Mouse (Mus musculus): ENCODE measurements around the gene Tomm40. TPM values are rescaled to one million over a fixed set of nuclear protein-coding genes. Genes with fewer than 3 reads are reported as not detected.
A peak's percentile ranks its signal among the peaks of the same experiment; 100 is the strongest.

The Tomm40 gene
- total RNA-seq (2014; rRNA removed) = 122 and 133 TPM in 2 replicates
- polyA plus RNA-seq (2015; fragmentation: Nextera tagmentation; extraction: Ambion mirVana) = 160 and 161 TPM in 2 replicates

DNA sequence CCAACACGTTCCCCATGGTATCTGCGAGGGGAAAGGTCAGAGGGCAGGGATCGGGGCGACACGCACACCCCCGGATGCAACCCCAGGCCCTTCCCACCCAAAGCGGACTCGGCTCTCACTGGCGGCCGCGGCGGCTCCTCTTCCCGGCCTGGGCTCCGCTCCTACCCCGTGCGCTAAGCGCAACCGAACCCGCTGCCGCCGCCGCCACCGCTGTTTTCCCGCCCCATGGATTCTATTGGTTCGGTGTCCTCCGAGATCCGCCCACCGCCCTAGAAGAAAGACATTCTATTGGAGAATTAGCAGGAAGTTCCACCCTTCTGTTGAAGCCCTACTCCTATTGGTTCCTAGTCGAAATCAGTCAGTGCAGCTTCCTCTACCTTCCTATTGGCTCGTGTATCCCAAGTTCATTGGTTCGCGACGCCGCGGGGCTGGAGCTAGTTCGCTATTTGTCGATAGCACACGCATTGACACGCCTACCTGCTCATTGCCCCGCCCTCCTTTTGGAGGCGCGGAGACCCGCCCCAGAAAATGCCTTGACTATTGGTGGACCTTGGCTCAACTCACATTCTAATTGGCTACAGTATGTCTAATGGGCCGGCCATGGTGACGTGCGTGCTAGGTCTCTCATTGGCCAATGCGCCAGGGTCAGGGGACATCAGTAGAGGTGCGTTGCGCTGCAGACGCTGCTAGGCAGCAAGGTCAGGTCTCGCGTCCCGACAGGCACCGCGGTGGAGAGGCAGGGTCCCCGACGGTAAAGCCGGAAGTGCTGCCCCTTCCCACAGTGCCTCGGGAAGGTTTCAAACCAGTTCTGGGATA lies at the start of gene Tomm40:
Gene Tomm40 (minus strand): TSS at position 200 of the 816 bp plus-strand sequence.
- Histone ChIP-seq H3K9ac (replicated peaks; ENCODE audit: low read length, poor library complexity, severe bottlenecking) (peak within 1 kb of the TSS; percentile 92), H3K36me3 (ENCODE audit: insufficient read depth, low read length) (peaks cover 13% of the 10 kb centered on the region), H3K27ac (ENCODE audit: low read depth, low read length) (peak within 1 kb of the TSS; percentile 88), H3K4me1 (ENCODE audit: insufficient read depth, low read length) (no peaks in the 10 kb centered on the region; the same call in 1 of the 2 replicates), H3K4me2 (ENCODE audit: low read depth, low read length, poor library complexity, severe bottlenecking) (peak within 1 kb of the TSS; percentile 97), H3K27me3 (ENCODE audit: insufficient read depth, low read length) (no peaks in the 10 kb centered on the region), H3K4me3 (ENCODE audit: low read depth, low read length) (peak within 1 kb of the TSS; percentile 99), H3K9me3 (ENCODE audit: low read length) (no peaks in the 10 kb centered on the region)
- DNase-seq (ENCODE audit: low spot score) (peak; percentile 100), ATAC-seq (ENCODE audit: low FRiP score) (peak; percentile 98)
- no peak for TF ChIP-seq CTCF (IDR thresholded peaks at IDR 0.05)
- WGBS = under 1% methylated on average over 58 of the region's 59 CpGs

DNA sequence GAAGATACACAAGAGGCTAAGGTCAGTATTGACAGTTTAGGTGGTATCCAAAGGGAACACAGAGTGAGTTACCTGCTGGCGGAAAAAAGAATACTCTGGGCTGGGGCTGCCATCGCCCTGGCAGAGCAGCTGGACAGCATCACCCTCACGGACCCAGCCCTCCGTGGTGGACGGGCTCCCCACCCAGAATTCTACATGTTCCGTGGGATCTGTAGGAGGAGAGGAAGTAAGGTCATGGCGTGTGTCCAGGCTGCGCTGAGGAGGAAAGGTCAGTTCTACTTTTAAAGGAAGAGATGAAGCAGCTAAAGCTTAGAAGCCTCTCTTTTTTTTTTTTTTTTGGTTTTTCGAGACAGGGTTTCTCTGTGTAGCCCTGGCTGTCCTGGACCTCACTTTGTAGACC lies 49.3 kb upstream of the Tomm40 start:
- H3K4me1 ChIP-seq (ENCODE audit: insufficient read depth, low read length) = no peaks in the 10 kb centered on the region
- ATAC-seq (ENCODE audit: low FRiP score) (no peak), DNase-seq (ENCODE audit: low spot score) (no peak)
- no peak for TF ChIP-seq CTCF (IDR thresholded peaks at IDR 0.05)
- no peak overlapping the region for H3K27ac ChIP-seq (ENCODE audit: low read depth, low read length)
- no peaks in the 10 kb centered on the region for H3K9me3 ChIP-seq (ENCODE audit: low read length)
- 0 out of 2 replicates have a peak, but pooled peaks cover 6% of the 10 kb centered on the region for H3K27me3 ChIP-seq (ENCODE audit: insufficient read depth, low read length)
- 86% methylated on average over 9 of the region's 9 CpGs for WGBS
- no peak overlapping the region for H3K9ac ChIP-seq (replicated peaks; ENCODE audit: low read length, poor library complexity, severe bottlenecking)
- no peaks in the 10 kb centered on the region; the same call in 1 of the 2 replicates for H3K36me3 ChIP-seq (ENCODE audit: insufficient read depth, low read length)
- H3K4me2 ChIP-seq (ENCODE audit: low read depth, low read length, poor library complexity, severe bottlenecking) = no peak overlapping the region
- no peak overlapping the region for H3K4me3 ChIP-seq (ENCODE audit: low read depth, low read length)

DNA sequence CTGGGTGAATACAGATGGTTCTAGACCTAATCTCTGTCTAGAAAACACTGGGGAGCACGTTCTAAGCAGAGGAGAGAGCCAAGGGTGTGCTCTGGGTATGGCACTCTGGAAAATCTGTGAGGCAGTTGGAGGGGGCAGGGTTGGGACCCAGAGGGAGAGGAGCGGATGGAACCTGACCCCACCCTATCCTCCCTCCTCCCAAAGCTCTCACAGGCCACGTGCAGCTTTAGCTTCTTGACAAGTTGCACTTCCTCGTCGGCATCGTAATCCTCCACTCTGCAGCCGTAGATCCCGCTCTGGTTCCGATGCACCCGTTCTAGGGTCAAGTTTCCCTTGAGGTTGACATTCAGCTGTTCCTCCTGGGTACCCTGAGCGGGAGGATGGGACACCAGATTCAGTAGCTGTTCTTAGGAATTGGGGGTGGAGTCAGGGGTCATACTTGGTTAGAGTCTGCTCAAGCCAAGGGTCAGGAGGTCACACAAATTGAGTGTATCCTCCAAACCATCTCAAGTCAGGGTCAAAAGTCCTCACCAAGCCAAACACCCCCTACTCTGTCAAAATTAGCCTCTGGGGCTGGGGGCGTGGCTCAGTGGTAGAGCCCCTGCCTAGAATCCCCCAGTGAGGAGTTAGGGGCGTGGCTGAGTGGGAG lies 48.7 kb upstream of the Tomm40 start:
- H3K9me3 ChIP-seq (ENCODE audit: low read length) = no peaks in the 10 kb centered on the region
- no peak for DNase-seq (ENCODE audit: low spot score)
- H3K27me3 ChIP-seq (ENCODE audit: insufficient read depth, low read length) = no peaks in the 10 kb centered on the region
- H3K4me3 ChIP-seq (ENCODE audit: low read depth, low read length) = no peak overlapping the region
- no peak overlapping the region for H3K9ac ChIP-seq (replicated peaks; ENCODE audit: low read length, poor library complexity, severe bottlenecking)
- no peaks in the 10 kb centered on the region; the same call in 1 of the 2 replicates for H3K36me3 ChIP-seq (ENCODE audit: insufficient read depth, low read length)
- no peak for ATAC-seq (ENCODE audit: low FRiP score)
- H3K4me1 ChIP-seq (ENCODE audit: insufficient read depth, low read length) = no peaks in the 10 kb centered on the region
- H3K27ac ChIP-seq (ENCODE audit: low read depth, low read length) = no peak overlapping the region
- 84% methylated on average over 13 of the region's 13 CpGs for WGBS
- TF ChIP-seq CTCF (IDR thresholded peaks at IDR 0.05) = no peak
- H3K4me2 ChIP-seq (ENCODE audit: low read depth, low read length, poor library complexity, severe bottlenecking) = no peak overlapping the region

DNA sequence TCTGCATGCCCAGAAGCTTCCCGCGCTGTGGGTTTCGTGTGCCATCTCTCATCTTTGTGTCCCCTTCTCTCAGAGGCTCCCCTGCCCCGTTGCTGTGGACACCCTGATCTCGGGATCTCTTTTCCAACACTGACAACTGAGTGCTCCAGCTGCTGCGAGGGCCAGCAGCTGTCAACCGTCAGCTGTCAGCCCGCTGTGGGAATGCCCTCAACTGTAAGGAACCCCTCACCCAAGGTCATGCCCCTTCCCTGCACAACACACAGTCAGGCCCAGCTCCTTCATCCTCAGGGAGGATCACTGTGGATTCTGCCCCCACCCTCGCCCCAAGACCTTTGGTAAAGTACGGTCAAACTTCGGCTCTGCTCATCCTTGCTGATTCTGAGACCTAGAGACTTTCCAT lies 47.0 kb upstream of the Tomm40 start:
- Histone ChIP-seq H3K27me3 (ENCODE audit: insufficient read depth, low read length) (no peaks in the 10 kb centered on the region), H3K4me3 (ENCODE audit: low read depth, low read length) (no peak overlapping the region), H3K9me3 (ENCODE audit: low read length) (no peaks in the 10 kb centered on the region), H3K36me3 (ENCODE audit: insufficient read depth, low read length) (no peaks in the 10 kb centered on the region; the same call in 1 of the 2 replicates), H3K4me1 (ENCODE audit: insufficient read depth, low read length) (no peaks in the 10 kb centered on the region), H3K4me2 (ENCODE audit: low read depth, low read length, poor library complexity, severe bottlenecking) (no peak overlapping the region), H3K9ac (replicated peaks; ENCODE audit: low read length, poor library complexity, severe bottlenecking) (no peak overlapping the region), H3K27ac (ENCODE audit: low read depth, low read length) (no peak overlapping the region)
- 91% methylated on average over 11 of the region's 11 CpGs for WGBS
- TF ChIP-seq CTCF (IDR thresholded peaks at IDR 0.05) = no peak
- DNase-seq (ENCODE audit: low spot score) (no peak), ATAC-seq (ENCODE audit: low FRiP score) (no peak)

DNA sequence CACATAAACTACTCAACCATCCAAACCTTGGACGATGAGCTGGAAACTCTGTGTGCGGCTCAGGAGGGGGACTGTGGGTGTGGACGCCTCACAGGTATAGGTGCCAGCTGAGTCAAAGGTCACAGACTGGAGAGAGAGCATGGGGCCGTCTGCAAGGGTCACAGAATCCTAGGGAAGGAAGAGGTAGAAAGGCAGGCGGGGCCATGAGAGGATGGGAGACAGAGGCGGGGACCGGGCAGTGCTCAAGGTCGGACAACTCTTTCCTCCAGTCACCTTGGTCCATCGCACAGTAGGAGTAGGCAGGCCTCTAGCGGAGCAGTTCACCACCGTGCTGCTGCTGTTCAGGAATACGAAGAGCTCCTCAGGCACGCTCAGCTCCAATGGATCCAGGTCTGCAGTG lies 44.8 kb upstream of the Tomm40 start:
- ATAC-seq (ENCODE audit: low FRiP score) = no peak
- Histone ChIP-seq H3K4me1 (ENCODE audit: insufficient read depth, low read length) (no peaks in the 10 kb centered on the region), H3K9ac (replicated peaks; ENCODE audit: low read length, poor library complexity, severe bottlenecking) (no peak overlapping the region), H3K36me3 (ENCODE audit: insufficient read depth, low read length) (no peaks in the 10 kb centered on the region; the same call in 1 of the 2 replicates), H3K27ac (ENCODE audit: low read depth, low read length) (no peak overlapping the region), H3K9me3 (ENCODE audit: low read length) (no peaks in the 10 kb centered on the region), H3K4me2 (ENCODE audit: low read depth, low read length, poor library complexity, severe bottlenecking) (no peak overlapping the region), H3K27me3 (ENCODE audit: insufficient read depth, low read length) (no peaks in the 10 kb centered on the region), H3K4me3 (ENCODE audit: low read depth, low read length) (no peak overlapping the region)
- WGBS = 92% methylated on average over 13 of the region's 13 CpGs
- no peak for DNase-seq (ENCODE audit: low spot score)
- no peak for TF ChIP-seq CTCF (IDR thresholded peaks at IDR 0.05)

DNA sequence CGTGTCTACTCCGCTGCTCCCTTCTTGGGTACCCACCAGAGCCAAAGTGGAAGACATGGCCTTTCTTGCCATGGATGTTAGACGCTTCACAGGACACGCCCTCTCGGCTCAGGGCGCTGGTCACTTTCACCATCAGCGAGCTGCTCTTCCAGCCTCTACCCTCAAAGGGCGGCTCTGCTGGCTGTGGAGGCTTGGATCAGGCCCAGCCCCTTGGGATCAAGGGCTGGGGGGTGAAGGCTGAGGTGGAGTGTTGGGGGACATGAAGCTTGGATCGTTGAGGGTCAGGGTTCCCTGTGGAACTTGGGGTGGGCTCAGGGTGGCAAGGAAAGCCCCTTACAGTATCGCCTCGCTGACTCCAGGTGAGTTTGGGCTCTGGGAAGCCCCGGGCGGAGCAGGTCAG lies 43.4 kb upstream of the Tomm40 start:
- H3K4me3 ChIP-seq (ENCODE audit: low read depth, low read length) = no peak overlapping the region
- no peak for ATAC-seq (ENCODE audit: low FRiP score)

More for the DNA sequence above, 43.4 kb upstream of the Tomm40 start:
- Histone ChIP-seq H3K4me1 (ENCODE audit: insufficient read depth, low read length) (no peaks in the 10 kb centered on the region), H3K4me2 (ENCODE audit: low read depth, low read length, poor library complexity, severe bottlenecking) (no peak overlapping the region), H3K36me3 (ENCODE audit: insufficient read depth, low read length) (no peaks in the 10 kb centered on the region; the same call in 1 of the 2 replicates), H3K27ac (ENCODE audit: low read depth, low read length) (no peak overlapping the region), H3K9ac (replicated peaks; ENCODE audit: low read length, poor library complexity, severe bottlenecking) (no peak overlapping the region), H3K27me3 (ENCODE audit: insufficient read depth, low read length) (no peaks in the 10 kb centered on the region), H3K9me3 (ENCODE audit: low read length) (no peaks in the 10 kb centered on the region)
- DNase-seq (ENCODE audit: low spot score) = no peak
- WGBS = 92% methylated on average over 13 of the region's 13 CpGs
- TF ChIP-seq CTCF (IDR thresholded peaks at IDR 0.05) = no peak
